Mouse (Mus musculus): Measurements from ENCODE around the gene Zcchc8. TPM values are rescaled to one million over a fixed set of nuclear protein-coding genes. Genes with fewer than 3 reads are reported as not detected.
A peak's percentile ranks its signal among the peaks of the same experiment; 100 is the strongest.

Gene Zcchc8
- polyA plus RNA-seq, 1 experiment from 2014 or later = 56.1 TPM

DNA sequence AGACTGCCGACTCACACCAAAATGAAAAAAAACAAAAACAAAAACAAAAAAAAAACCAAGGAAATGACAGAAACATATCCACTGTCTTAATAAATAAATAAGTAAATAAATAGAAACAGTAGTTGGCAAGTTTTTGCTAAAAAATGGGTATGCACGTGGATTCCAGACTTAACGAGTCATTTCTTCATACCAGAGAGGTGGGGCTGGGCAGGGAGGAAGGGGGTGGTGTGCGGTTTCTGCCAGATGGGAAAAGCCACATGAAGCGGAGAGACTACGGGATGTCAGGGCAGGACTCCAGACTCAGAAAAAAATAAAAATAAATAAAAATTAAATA, 37.9 kb downstream of the Zcchc8 start:
- no peaks in the 10 kb centered on the region for H3K36me3 ChIP-seq
- peak overlapping the region; percentile 96 for H3K4me3 ChIP-seq
- H3K27me3 ChIP-seq (replicated peaks) = no peaks in the 10 kb centered on the region
- 4% methylated on average over 6 of the region's 6 CpGs for WGBS
- ATAC-seq (ENCODE audit: extremely low read depth, insufficient number of reproducible peaks, low FRiP score, low TSS enrichment) = no peak
- peak overlapping the region; percentile 87 for H3K4me2 ChIP-seq
- H3K9me3 ChIP-seq = no peaks in the 10 kb centered on the region
- H3K9ac ChIP-seq = peak overlapping the region; percentile 99
- peaks cover 44% of the 10 kb centered on the region for H3K4me1 ChIP-seq
- peak overlapping the region; percentile 95 for H3K27ac ChIP-seq (replicated peaks)

DNA sequence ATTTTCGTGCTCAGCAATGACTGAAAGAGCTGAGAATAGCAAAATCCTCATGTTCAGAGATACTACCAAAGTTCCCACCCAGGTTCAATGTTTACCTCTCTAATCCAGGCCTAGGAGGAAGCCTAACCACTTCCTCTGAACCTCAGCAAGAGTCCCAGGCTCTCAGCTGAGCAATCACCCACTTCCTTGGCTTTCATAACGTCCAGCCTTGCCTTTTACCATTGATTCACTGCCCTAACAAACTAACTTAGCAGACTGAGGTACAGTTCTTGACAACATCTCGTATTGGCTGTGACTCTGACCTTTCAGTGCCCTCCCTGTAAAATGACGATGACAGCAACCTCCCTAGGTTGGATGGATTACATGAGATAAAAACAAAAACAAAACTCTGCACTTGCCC, 38.5 kb downstream of the Zcchc8 start:
- H3K4me3 ChIP-seq = peak overlapping the region; percentile 96
- no peak for ATAC-seq (ENCODE audit: extremely low read depth, insufficient number of reproducible peaks, low FRiP score, low TSS enrichment)
- 31% methylated on average over 4 of the region's 4 CpGs for WGBS
- no peaks in the 10 kb centered on the region for H3K27me3 ChIP-seq (replicated peaks)
- peak overlapping the region; percentile 87 for H3K4me2 ChIP-seq
- peaks cover 44% of the 10 kb centered on the region for H3K4me1 ChIP-seq
- H3K9me3 ChIP-seq = no peaks in the 10 kb centered on the region
- H3K36me3 ChIP-seq = peaks cover 2% of the 10 kb centered on the region; the same call in 1 of the 2 replicates
- peak overlapping the region; percentile 99 for H3K9ac ChIP-seq
- H3K27ac ChIP-seq (replicated peaks) = peak overlapping the region; percentile 95

DNA sequence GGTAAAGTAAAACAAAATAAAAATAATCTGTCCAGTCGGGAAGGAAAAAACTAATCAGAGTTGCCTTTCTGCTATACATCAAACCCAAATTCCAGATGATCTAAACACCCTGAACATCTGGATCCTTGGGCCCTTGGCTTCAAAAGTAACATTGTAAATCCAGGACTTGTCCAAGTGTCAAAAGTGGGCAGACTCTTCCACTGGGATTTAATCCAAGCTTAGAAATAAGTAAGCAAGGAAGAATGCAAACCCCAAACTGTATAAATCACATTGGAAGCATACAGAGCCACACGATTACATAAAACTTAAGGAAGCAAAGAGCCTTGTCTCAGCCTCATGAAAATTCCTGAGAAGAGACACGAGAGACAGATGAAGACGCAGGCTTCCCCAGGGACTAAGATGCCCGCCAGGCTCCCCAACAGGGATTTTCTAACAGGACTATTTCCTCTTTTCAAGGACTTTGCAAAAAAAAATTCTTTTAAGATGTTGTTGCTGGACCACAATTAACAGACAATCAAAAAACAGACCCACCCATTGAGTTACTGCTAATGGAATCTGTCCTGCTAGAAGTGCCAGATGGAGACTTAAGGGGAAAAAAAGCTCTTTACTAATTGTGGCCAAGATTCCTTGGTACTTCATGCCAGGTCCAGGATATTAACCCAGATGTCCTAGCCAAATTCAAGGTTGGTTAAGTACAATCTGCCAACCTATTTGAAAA, 41.2 kb downstream of the Zcchc8 start:
- H3K27me3 ChIP-seq (replicated peaks) = no peaks in the 10 kb centered on the region
- H3K27ac ChIP-seq (replicated peaks) = peak overlapping the region; percentile 21
- no peak overlapping the region for H3K4me2 ChIP-seq
- 49% methylated on average over 5 of the region's 5 CpGs for WGBS
- no peaks in the 10 kb centered on the region for H3K9me3 ChIP-seq
- H3K36me3 ChIP-seq = peaks cover 7% of the 10 kb centered on the region; the same call in 1 of the 2 replicates
- H3K9ac ChIP-seq = no peak overlapping the region
- ATAC-seq (ENCODE audit: extremely low read depth, insufficient number of reproducible peaks, low FRiP score, low TSS enrichment) = no peak
- H3K4me1 ChIP-seq = peaks cover 50% of the 10 kb centered on the region
- H3K4me3 ChIP-seq = no peak overlapping the region

DNA sequence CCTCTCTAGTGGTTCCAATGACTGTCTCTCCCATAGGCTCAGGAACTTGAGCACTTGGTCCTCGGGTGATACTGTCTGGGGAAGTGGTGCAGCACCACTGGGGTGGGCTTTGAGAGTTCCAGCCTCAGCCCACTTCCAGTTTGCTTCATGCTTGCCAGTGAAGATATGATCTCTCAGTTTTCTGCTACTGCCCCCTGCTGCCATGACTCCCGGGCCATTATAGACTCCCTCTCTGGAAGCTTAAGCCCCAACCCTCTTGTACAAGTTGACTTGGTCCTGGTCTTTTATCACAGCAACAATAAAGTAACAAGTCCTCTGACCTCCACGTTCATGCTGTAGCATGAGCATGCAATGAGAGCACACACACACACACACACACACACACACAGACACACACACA, 41.8 kb downstream of the Zcchc8 start:
- ATAC-seq (ENCODE audit: extremely low read depth, insufficient number of reproducible peaks, low FRiP score, low TSS enrichment) = no peak
- Histone ChIP-seq H3K27me3 (replicated peaks) (no peaks in the 10 kb centered on the region), H3K4me3 (no peak overlapping the region), H3K36me3 (peaks cover 7% of the 10 kb centered on the region; the same call in 1 of the 2 replicates), H3K4me2 (no peak overlapping the region), H3K9ac (no peak overlapping the region), H3K9me3 (no peaks in the 10 kb centered on the region), H3K4me1 (peaks cover 54% of the 10 kb centered on the region), H3K27ac (replicated peaks) (no peak overlapping the region)
- 64% methylated on average over 3 of the region's 3 CpGs for WGBS

DNA sequence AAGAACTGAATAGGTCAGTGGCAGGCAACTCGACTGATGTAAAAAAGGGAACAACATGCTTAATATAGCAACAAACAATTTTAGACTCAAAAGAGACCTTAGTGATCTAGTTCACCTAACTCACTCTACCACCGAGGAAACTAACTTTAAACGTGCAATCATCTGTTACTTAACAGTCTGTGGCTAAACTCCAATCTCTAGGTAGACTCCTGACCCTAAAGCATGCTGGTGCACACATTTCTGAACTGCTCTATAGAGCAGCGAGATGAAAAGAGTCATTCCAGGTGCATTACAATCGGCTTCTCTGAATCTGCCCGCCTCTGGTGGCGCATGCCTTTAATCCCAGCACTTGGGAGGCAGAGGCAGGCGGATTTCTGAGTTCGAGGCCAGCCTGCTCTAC, 45.2 kb downstream of the Zcchc8 start:
- 66% methylated on average over 9 of the region's 9 CpGs for WGBS
- H3K4me3 ChIP-seq = no peak overlapping the region
- H3K27me3 ChIP-seq (replicated peaks) = no peaks in the 10 kb centered on the region
- peaks cover 59% of the 10 kb centered on the region for H3K4me1 ChIP-seq
- H3K9me3 ChIP-seq = no peaks in the 10 kb centered on the region
- H3K4me2 ChIP-seq = no peak overlapping the region
- ATAC-seq (ENCODE audit: extremely low read depth, insufficient number of reproducible peaks, low FRiP score, low TSS enrichment) = no peak
- H3K9ac ChIP-seq = no peak overlapping the region
- H3K27ac ChIP-seq (replicated peaks) = peak overlapping the region; percentile 39
- H3K36me3 ChIP-seq = peaks cover 7% of the 10 kb centered on the region; the same call in 1 of the 2 replicates

DNA sequence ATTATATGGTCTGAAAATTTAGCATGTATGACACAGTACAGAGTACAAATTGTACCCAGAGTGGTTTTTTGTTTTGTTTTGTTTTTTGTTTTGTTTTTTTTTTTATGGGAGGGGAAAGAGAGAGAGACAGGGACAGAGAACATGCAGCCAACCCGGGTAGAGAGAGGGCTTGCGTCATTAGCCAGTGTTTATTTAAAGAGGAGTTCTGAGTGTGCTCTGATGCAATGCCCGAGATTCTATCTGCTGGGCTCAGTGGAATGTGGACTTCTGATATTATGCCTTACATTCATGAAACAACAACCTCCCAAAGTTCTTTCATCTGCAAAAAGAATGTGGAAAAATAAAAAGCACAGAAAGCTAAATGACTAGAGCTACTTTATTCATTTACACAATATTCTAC, 45.7 kb downstream of the Zcchc8 start:
- no peak for ATAC-seq (ENCODE audit: extremely low read depth, insufficient number of reproducible peaks, low FRiP score, low TSS enrichment)
- H3K36me3 ChIP-seq = peaks cover 7% of the 10 kb centered on the region; the same call in 1 of the 2 replicates
- no peak overlapping the region for H3K4me3 ChIP-seq
- H3K27ac ChIP-seq (replicated peaks) = peak overlapping the region; percentile 39
- peaks cover 59% of the 10 kb centered on the region for H3K4me1 ChIP-seq
- no peaks in the 10 kb centered on the region for H3K27me3 ChIP-seq (replicated peaks)
- no peaks in the 10 kb centered on the region for H3K9me3 ChIP-seq
- H3K4me2 ChIP-seq = no peak overlapping the region
- 5% methylated on average over 3 of the region's 3 CpGs for WGBS
- no peak overlapping the region for H3K9ac ChIP-seq

DNA sequence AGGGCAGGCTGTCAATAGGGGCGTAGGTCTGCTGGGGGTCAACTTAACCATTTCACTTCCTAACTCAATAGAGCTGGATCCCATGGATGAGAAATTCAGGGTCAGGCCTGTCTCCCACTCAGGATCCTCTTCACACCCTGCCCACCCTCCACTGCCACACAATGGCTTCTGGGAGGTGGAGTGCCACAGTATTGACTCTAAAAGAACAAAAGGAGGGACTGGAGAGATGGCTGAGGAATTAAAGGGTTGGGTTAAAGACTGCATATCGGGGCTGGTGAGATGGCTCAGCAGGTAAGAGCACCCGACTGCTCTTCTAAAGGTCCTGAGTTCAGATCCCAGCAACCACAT, 49.5 kb downstream of the Zcchc8 start:
- ATAC-seq (ENCODE audit: extremely low read depth, insufficient number of reproducible peaks, low FRiP score, low TSS enrichment) = no peak
- Histone ChIP-seq H3K4me2 (peak overlapping the region; percentile 52; the same call in 1 of the 2 replicates), H3K4me1 (peaks cover 78% of the 10 kb centered on the region)

DNA sequence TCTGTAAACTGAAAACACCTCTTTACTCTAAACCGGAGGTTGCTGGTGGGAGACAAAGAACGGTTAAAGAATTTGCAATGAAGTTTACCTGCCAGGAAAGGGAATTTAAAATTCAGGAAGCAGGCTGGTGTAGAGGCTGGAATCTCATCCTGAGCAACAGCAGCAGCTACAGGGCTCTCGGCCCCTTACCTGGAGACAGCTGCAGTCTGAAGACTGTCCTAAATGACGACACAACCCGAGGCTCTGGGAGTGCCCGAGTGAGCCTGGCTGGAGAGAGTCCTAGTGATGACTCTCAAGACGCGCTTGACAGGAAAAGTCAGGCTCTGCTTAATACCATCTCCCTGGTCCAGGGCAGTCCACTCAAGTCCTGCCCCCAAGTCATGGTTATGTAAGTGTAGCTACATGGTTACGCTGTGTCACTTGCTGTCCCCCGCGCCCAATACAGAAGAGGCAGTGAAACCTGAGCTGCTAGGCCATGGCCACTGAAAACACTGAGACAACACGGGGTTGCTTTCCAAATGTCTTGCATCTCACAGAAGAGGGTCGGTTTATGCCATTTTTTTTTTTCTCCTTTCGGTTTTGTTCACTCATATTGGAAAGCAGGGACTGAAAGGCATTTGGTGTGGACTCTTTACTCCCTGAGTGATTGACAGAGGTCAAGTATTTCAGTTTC, 50.0 kb downstream of the Zcchc8 start:
- H3K36me3 ChIP-seq = no peaks in the 10 kb centered on the region
- ATAC-seq (ENCODE audit: extremely low read depth, insufficient number of reproducible peaks, low FRiP score, low TSS enrichment) = no peak
- 0 out of 2 replicates have a peak overlapping the region, but pooled peaks have one; percentile 11 for H3K4me3 ChIP-seq
- H3K9me3 ChIP-seq = no peaks in the 10 kb centered on the region
- H3K9ac ChIP-seq = peak overlapping the region; percentile 55
- peaks cover 83% of the 10 kb centered on the region for H3K4me1 ChIP-seq
- H3K27me3 ChIP-seq (replicated peaks) = no peaks in the 10 kb centered on the region
- H3K27ac ChIP-seq (replicated peaks) = peak overlapping the region; percentile 73
- H3K4me2 ChIP-seq = peak overlapping the region; percentile 52
- WGBS = 31% methylated on average over 14 of the region's 14 CpGs

More for the DNA sequence above, 49.5 kb downstream of the Zcchc8 start:
- Histone ChIP-seq H3K9me3 (no peaks in the 10 kb centered on the region), H3K27ac (replicated peaks) (peak overlapping the region; percentile 73), H3K36me3 (0 out of 2 replicates have a peak, but pooled peaks cover under 1% of the 10 kb centered on the region), H3K9ac (no peak overlapping the region), H3K4me3 (no peak overlapping the region), H3K27me3 (replicated peaks) (no peaks in the 10 kb centered on the region)
- WGBS = 71% methylated on average over 3 of the region's 3 CpGs

DNA sequence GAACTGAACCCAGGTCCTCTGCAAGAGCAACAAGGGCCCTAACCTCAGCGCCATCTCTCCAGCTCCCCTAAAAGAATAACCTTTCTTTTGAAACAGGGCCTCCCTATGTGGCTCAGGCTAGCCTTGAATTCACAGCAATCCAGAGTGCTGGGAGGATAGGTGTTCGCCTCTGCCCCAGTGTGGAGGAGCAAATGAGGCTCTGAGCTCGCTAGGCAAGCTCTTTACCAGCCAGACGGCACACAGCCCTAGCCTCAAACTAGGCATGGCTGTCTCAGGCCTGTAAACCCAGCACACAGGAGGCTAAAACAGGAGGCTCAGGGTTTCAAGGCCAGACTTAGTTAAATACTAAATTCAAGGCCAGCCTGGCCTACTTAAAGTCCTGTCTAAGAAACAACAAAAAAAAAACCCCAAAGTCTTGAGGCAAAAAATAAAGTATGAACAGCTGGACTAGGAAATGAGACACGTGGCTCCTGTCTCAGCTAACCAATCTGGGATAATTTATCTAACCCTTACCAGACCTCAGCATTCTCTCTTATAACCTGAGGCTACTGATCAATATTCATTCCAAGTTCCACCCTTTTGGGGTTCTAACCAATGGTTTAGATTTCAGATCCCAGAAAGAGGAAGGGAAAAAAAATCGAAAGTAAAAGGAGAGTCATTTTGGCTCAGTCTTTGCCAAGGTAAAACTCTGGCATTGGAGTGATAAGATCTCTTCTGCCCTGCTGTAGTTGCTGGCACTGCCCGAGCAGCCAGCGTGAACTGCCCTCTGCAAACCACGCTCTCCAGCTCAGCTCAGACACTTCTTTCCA, 50.7 kb downstream of the Zcchc8 start:
- H3K4me3 ChIP-seq = 0 out of 2 replicates have a peak overlapping the region, but pooled peaks have one; percentile 11
- H3K9ac ChIP-seq = peak overlapping the region; percentile 55
- no peak for ATAC-seq (ENCODE audit: extremely low read depth, insufficient number of reproducible peaks, low FRiP score, low TSS enrichment)
- peaks cover 80% of the 10 kb centered on the region for H3K4me1 ChIP-seq
- WGBS = 69% methylated on average over 9 of the region's 9 CpGs
- H3K27me3 ChIP-seq (replicated peaks) = no peaks in the 10 kb centered on the region
- no peaks in the 10 kb centered on the region for H3K36me3 ChIP-seq
- H3K4me2 ChIP-seq = peak overlapping the region; percentile 52; the same call in 1 of the 2 replicates
- peak overlapping the region; percentile 73 for H3K27ac ChIP-seq (replicated peaks)
- no peaks in the 10 kb centered on the region for H3K9me3 ChIP-seq

DNA sequence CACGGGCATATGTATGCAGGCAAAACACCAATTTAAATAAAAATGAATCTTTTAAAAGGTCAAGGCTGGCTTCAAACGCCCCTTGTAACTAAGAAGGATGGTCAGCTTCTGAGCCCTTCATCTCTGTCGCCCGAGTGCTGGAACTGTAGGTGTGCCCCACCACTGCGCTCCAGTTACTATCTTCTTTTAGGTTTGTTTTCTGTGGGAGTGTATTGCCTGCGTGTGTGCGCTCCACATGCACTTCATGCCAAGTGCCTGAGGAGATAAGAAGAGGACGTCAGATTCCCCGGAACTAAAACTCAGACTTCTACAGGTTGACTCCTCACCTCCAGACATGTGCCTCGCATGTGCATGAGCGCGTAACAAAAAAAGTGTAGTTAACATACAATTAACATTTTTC, 53.0 kb downstream of the Zcchc8 start:
- 43% methylated on average over 12 of the region's 12 CpGs for WGBS

DNA sequence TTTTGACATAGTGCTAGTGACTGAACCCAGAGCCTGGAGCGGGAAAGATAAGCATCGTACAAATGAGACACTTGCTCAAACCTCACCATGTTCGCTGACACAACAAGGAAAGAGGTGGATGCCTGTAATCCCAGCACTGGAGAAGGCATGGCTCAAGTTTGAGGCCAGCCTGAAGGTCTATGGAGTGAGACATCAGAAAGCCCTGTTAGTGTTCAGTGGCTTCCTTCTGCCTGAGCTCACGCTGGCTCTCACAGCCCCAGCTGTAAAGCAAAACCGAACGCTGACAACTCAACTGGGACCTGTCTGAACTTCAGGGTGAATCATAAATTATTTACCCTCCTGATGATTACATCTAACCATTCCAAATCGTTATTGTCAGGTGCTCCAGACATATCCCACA, 54.9 kb downstream of the Zcchc8 start:
- H3K27ac ChIP-seq (replicated peaks) = peak overlapping the region; percentile 63
- WGBS = 60% methylated on average over 7 of the region's 7 CpGs
- no peaks in the 10 kb centered on the region for H3K27me3 ChIP-seq (replicated peaks)
- H3K9me3 ChIP-seq = no peaks in the 10 kb centered on the region
- no peak overlapping the region for H3K4me2 ChIP-seq
- ATAC-seq (ENCODE audit: extremely low read depth, insufficient number of reproducible peaks, low FRiP score, low TSS enrichment) = no peak
- H3K4me3 ChIP-seq = no peak overlapping the region
- no peaks in the 10 kb centered on the region for H3K36me3 ChIP-seq
- no peak overlapping the region for H3K9ac ChIP-seq
- peaks cover 81% of the 10 kb centered on the region for H3K4me1 ChIP-seq

More for the DNA sequence above, 53.0 kb downstream of the Zcchc8 start:
- Histone ChIP-seq H3K9me3 (no peaks in the 10 kb centered on the region), H3K4me1 (peaks cover 77% of the 10 kb centered on the region), H3K36me3 (no peaks in the 10 kb centered on the region), H3K9ac (0 out of 2 replicates have a peak overlapping the region, but pooled peaks have one; percentile 21), H3K27me3 (replicated peaks) (no peaks in the 10 kb centered on the region), H3K4me2 (no peak overlapping the region; the same call in 1 of the 2 replicates), H3K4me3 (no peak overlapping the region), H3K27ac (replicated peaks) (peak overlapping the region; percentile 66)
- ATAC-seq (ENCODE audit: extremely low read depth, insufficient number of reproducible peaks, low FRiP score, low TSS enrichment) = no peak
